Mouse (Mus musculus) liver, embryonic 13.5 days (tissue): ENCODE measurements around the gene Cebpzos. TPM values are rescaled to one million over a fixed set of nuclear protein-coding genes. Genes with fewer than 3 reads are reported as not detected.

Source experiments
- ATAC-seq: fragments of 200-750 bp; cut with Nextera tagmentation; 2 replicates; pipeline ENCODE4 v1.8.0; 2017; ENCODE audit warnings: low read depth, mild to moderate bottlenecking, moderate number of reproducible peaks, moderate library complexity
- DNase-seq: peaks from one replicate; pipeline ENCODE4 v3.0.0; 2022
- H3K27ac ChIP-seq: fragments of 300-500 bp; sonication (generic); 2 replicates; pipeline ENCODE4 v1.5.1; 2015; ENCODE audit warnings: moderate library complexity, mild to moderate bottlenecking, inconsistent platforms
- H3K27me3 ChIP-seq: fragments of 300-500 bp; sonication (generic); 2 replicates; pipeline ENCODE4 v1.6.1; 2015; ENCODE audit warnings: mild to moderate bottlenecking, inconsistent platforms
- H3K36me3 ChIP-seq: fragments of 300-500 bp; sonication (generic); 2 replicates; pipeline ENCODE4 v1.6.1; 2015; ENCODE audit warnings: mild to moderate bottlenecking, inconsistent platforms
- H3K4me1 ChIP-seq: fragments of 300-500 bp; sonication (generic); replicated peaks from 2 replicates; pipeline ENCODE4 v1.6.1; 2015; ENCODE audit warnings: inconsistent platforms
- H3K4me2 ChIP-seq: fragments of 300-500 bp; sonication (generic); 2 replicates; pipeline ENCODE4 v1.6.1; 2015; ENCODE audit warnings: inconsistent platforms, mild to moderate bottlenecking, moderate library complexity
- H3K4me3 ChIP-seq: fragments of 300-500 bp; sonication (generic); replicated peaks from 2 replicates; pipeline ENCODE4 v1.5.1; 2015; ENCODE audit warnings: mild to moderate bottlenecking, inconsistent platforms
- H3K9ac ChIP-seq: fragments of 300-500 bp; sonication (generic); 2 replicates; pipeline ENCODE4 v1.6.1; 2015; ENCODE audit warnings: mild to moderate bottlenecking, inconsistent platforms
- H3K9me3 ChIP-seq: fragments of 300-500 bp; sonication (generic); replicated peaks from 2 replicates; pipeline ENCODE4 v1.6.1; 2016; ENCODE audit warnings: inconsistent platforms
- WGBS: fragments of 180-500 bp; shearing (Covaris S2); methylation state at CpG from one replicate; pipeline ENCODE4 v1.1.7; 2015; ENCODE audit not compliant: insufficient replicate concordance; 5-methylcytosine and 5-hydroxymethylcytosine counted together
- polyA plus RNA-seq: library from polyadenylated mRNA; unstranded; fragments of >200 nt; fragmentation: Nextera tagmentation; extraction: Ambion mirVana; gene quantifications from 2 replicates; pipeline ENCODE4 v1.2.1, GENCODE M21; 2015

Cebpzos gene
- polyA plus RNA-seq, result 57.3 and 64.9 TPM in 2 replicates

- under 1% methylated on average over 37 of the region's 37 CpGs for WGBS
- no peaks in the 10 kb centered on the region for H3K9me3 ChIP-seq
- ATAC-seq (peak; percentile 94), DNase-seq (peak; percentile 91)
- peaks cover 25% of the 10 kb centered on the region for H3K36me3 ChIP-seq
- H3K4me3 ChIP-seq, result peak within 1 kb of the TSS; percentile 77
- no peaks in the 10 kb centered on the region for H3K27me3 ChIP-seq
- H3K27ac ChIP-seq, result peak within 1 kb of the TSS; percentile 82
- H3K4me2 ChIP-seq, result peak within 1 kb of the TSS; percentile 83
- H3K9ac ChIP-seq, result peak within 1 kb of the TSS; percentile 82
- H3K4me1 ChIP-seq, result peaks cover 29% of the 10 kb centered on the region
Measured at GRCm38 (mm10) chr17:78916369-78916813, at the start of gene Cebpzos. TSS of gene Cebpzos (plus strand) at chr17:78916500.

- peaks cover 70% of the 10 kb centered on the region for H3K36me3 ChIP-seq
Measured at GRCm38 (mm10) chr17:78873886-78874285, 42.4 kb upstream of the Cebpzos start.

DNA sequence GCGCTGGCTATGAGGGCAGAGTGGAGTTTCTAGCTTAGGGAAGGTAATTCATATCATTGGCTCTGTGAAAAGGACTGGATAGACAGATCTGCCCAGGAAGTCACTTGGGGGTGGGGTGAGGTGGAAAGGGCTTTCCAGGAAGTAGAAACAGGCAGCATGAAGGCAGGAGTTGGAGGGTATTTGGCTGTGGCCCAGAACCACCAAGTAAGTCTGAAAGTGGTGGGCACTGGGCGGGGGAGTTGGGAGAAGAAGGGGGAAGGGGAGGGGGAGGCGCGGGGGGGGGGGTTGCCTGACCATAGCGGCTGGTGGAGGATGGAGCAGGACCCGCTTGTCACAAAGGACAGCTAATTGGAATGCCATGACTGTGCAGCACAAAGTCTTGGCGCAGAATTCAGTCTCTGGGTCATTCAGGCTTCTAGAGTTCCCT lies 34.4 kb upstream of the Cebpzos start:
- WGBS, result 4% methylated on average over 6 of the region's 7 CpGs
- H3K27ac ChIP-seq, result peak overlapping the region; percentile 82
- peaks cover 22% of the 10 kb centered on the region for H3K4me1 ChIP-seq
- DNase-seq, result no peak
- peak overlapping the region; percentile 89 for H3K9ac ChIP-seq
- H3K36me3 ChIP-seq, result peaks cover 33% of the 10 kb centered on the region
- H3K4me2 ChIP-seq, result peak overlapping the region; percentile 75
- H3K4me3 ChIP-seq, result peak overlapping the region; percentile 83
- ATAC-seq, result peak; percentile 39
- H3K9me3 ChIP-seq, result no peaks in the 10 kb centered on the region
- H3K27me3 ChIP-seq, result no peaks in the 10 kb centered on the region

More at GRCm38 (mm10) chr17:78873886-78874285, 42.4 kb upstream of the Cebpzos start:
- DNase-seq (no peak), ATAC-seq (no peak)
- WGBS, result 85% methylated on average over 6 of the region's 6 CpGs
- Histone ChIP-seq H3K4me2 (no peak overlapping the region), H3K9ac (no peak overlapping the region), H3K4me1 (no peaks in the 10 kb centered on the region), H3K27me3 (no peaks in the 10 kb centered on the region), H3K27ac (no peak overlapping the region), H3K4me3 (no peak overlapping the region), H3K9me3 (no peaks in the 10 kb centered on the region)

DNA sequence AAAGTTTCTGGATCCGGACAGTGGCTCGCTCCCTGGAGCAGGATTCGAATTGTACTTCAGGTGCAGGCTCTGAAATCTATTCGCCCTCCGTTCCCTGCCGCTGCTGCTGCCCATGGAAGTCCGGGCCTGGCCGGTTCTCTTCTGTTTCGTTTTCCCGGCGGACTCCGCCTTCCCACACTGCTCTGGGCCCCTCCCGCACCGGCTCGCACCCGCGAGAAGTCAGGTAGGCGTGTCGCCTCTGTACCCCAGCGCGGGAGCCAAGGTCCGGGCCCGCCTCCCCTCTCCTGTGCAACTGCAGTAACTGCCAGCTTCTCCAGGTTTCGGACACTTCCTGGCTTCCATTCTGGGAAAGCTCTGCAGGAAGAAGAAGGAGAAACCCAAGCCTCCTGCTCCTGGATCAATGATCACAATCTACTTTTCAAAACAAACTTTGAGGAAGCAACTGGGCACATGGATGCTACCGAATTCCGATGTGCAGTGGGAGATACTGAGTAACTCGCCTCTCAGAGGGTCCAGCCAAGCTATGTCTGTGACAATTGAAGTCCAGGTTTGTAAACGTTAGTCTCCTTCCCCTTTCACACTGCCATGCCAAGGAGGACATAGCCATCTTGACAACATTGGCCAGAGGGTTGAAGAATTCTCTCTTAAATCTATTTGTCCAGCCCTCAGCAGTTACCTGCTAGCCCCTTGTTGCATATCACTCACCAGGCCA lies 33.7 kb upstream of the Cebpzos start, which contains the start of gene Eif2ak2:
Gene Eif2ak2 (minus strand): TSS at position 173 of the 712 bp plus-strand sequence.
- ATAC-seq, result peak; percentile 99

GRCm38 (mm10) chr17:78883291-78883690 lies 33.0 kb upstream of the Cebpzos start:
- no peak overlapping the region for H3K4me3 ChIP-seq
- 91% methylated on average over 4 of the region's 4 CpGs for WGBS
- no peak overlapping the region for H3K9ac ChIP-seq
- no peak overlapping the region for H3K27ac ChIP-seq
- no peaks in the 10 kb centered on the region for H3K9me3 ChIP-seq
- H3K27me3 ChIP-seq, result no peaks in the 10 kb centered on the region
- DNase-seq (no peak), ATAC-seq (no peak)
- H3K4me2 ChIP-seq, result peak overlapping the region; percentile 75; the same call in 1 of the 2 replicates
- peaks cover 19% of the 10 kb centered on the region for H3K36me3 ChIP-seq
- H3K4me1 ChIP-seq, result peaks cover 22% of the 10 kb centered on the region

More for the DNA sequence above, 33.7 kb upstream of the Cebpzos start, which contains the start of gene Eif2ak2:
- no peaks in the 10 kb centered on the region for H3K27me3 ChIP-seq
- no peaks in the 10 kb centered on the region for H3K9me3 ChIP-seq
- DNase-seq, result peak; percentile 82
- WGBS, result 2% methylated on average over 28 of the region's 28 CpGs
- H3K9ac ChIP-seq, result peak within 1 kb of the TSS; percentile 89
- peak within 1 kb of the TSS; percentile 83 for H3K4me3 ChIP-seq
- H3K4me1 ChIP-seq, result peaks cover 22% of the 10 kb centered on the region
- peak within 1 kb of the TSS; percentile 75 for H3K4me2 ChIP-seq
- peak within 1 kb of the TSS; percentile 82 for H3K27ac ChIP-seq
- peaks cover 26% of the 10 kb centered on the region for H3K36me3 ChIP-seq

- H3K9me3 ChIP-seq, result no peaks in the 10 kb centered on the region
- no peak overlapping the region for H3K27ac ChIP-seq
- WGBS, result 66% methylated on average over 5 of the region's 5 CpGs
- H3K4me1 ChIP-seq, result peaks cover 17% of the 10 kb centered on the region
- H3K27me3 ChIP-seq, result no peaks in the 10 kb centered on the region
- H3K36me3 ChIP-seq, result 0 out of 2 replicates have a peak, but pooled peaks cover under 1% of the 10 kb centered on the region
- ATAC-seq (no peak), DNase-seq (no peak)
- H3K4me2 ChIP-seq, result no peak overlapping the region
- H3K4me3 ChIP-seq, result no peak overlapping the region
- H3K9ac ChIP-seq, result no peak overlapping the region
Measured at GRCm38 (mm10) chr17:78885286-78886065, 30.8 kb upstream of the Cebpzos start.

- Histone ChIP-seq H3K4me1 (no peaks in the 10 kb centered on the region), H3K27ac (no peak overlapping the region), H3K9me3 (no peaks in the 10 kb centered on the region), H3K4me2 (no peak overlapping the region), H3K4me3 (no peak overlapping the region), H3K27me3 (no peaks in the 10 kb centered on the region), H3K36me3 (no peaks in the 10 kb centered on the region), H3K9ac (no peak overlapping the region)
- no peak for DNase-seq
- WGBS, result 61% methylated on average over 4 of the region's 4 CpGs
- ATAC-seq, result no peak
Measured at GRCm38 (mm10) chr17:78888554-78888953, 27.7 kb upstream of the Cebpzos start.

DNA sequence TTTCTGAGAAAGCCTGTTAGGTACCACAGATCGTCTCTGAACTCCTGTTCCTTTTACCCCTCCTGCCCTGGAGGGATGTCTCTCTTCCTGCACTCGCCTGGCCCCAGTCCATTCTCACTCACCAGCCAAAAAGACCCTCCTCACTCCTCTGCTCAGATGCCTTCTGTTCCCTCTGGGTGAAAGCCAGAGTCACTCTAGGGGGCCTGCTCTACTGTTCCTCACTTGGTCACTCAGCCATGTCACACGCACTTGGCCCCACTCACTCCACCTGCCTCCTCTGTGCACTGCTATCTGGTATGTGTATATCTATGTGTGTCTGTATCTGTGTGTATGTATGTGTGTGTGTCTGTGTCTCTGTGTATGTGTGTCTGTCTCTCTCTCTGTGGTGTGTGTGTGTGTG lies 27.1 kb upstream of the Cebpzos start:
- H3K36me3 ChIP-seq, result no peaks in the 10 kb centered on the region
- no peak overlapping the region for H3K9ac ChIP-seq
- ATAC-seq (no peak), DNase-seq (no peak)
- no peak overlapping the region for H3K4me3 ChIP-seq
- WGBS, result 44% methylated on average over 3 of the region's 3 CpGs
- no peaks in the 10 kb centered on the region for H3K9me3 ChIP-seq
- H3K27me3 ChIP-seq, result no peaks in the 10 kb centered on the region
- H3K4me2 ChIP-seq, result no peak overlapping the region
- no peaks in the 10 kb centered on the region for H3K4me1 ChIP-seq
- H3K27ac ChIP-seq, result no peak overlapping the region

DNA sequence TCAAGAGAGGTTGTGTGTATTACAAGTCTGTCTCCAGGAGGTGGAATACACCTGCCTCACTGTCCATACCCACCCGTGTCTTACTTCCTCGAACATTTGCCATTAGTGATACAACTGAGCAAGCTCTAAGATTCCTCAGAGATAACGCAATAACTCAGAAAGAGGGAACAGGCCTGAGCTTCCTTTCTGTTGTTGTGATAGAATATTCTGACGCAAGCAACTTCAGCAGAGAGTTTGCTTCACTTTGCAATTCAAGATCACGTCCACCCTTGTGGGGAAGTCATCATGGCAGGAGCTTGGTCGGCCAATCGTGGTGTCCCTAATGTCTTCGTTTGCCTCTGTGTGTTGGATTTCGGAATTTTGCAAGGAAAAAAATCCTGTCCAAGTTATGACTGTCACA lies 25.3 kb upstream of the Cebpzos start:
- no peak overlapping the region for H3K9ac ChIP-seq
- H3K36me3 ChIP-seq, result no peaks in the 10 kb centered on the region
- no peaks in the 10 kb centered on the region for H3K27me3 ChIP-seq
- H3K9me3 ChIP-seq, result no peaks in the 10 kb centered on the region
- no peaks in the 10 kb centered on the region for H3K4me1 ChIP-seq
- WGBS, result 51% methylated on average over 9 of the region's 9 CpGs
- no peak for ATAC-seq
- H3K4me3 ChIP-seq, result no peak overlapping the region
- H3K27ac ChIP-seq, result no peak overlapping the region
- DNase-seq, result no peak
- no peak overlapping the region for H3K4me2 ChIP-seq

- Histone ChIP-seq H3K4me3 (no peak overlapping the region), H3K36me3 (no peaks in the 10 kb centered on the region), H3K27ac (no peak overlapping the region), H3K9ac (no peak overlapping the region), H3K27me3 (no peaks in the 10 kb centered on the region), H3K4me1 (no peaks in the 10 kb centered on the region), H3K4me2 (no peak overlapping the region), H3K9me3 (no peaks in the 10 kb centered on the region)
- 63% methylated on average over 7 of the region's 7 CpGs for WGBS
- no peak for ATAC-seq
- DNase-seq, result no peak
Measured at GRCm38 (mm10) chr17:78894991-78895390, 21.3 kb upstream of the Cebpzos start.

DNA sequence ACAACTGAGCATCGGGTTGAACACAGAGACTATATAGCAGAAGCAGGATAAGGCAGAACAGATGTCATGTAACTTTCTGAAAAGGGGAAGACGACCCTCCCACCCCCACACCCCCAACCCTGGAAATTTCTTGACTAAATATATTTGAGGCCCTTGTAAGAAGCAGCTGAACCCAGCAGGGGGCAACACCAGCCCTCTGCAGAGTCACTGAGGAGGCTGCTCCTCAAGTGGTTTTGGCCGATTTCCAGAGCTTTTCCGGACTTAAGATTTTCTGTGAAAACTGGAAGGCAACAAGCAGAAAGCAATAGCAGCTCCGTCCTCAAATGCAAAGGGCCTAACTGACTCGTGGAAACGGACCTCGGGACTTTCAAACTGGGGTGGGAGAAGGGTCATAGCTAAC lies 20.9 kb upstream of the Cebpzos start:
- ATAC-seq (no peak), DNase-seq (no peak)
- no peaks in the 10 kb centered on the region for H3K4me1 ChIP-seq
- WGBS, result 24% methylated on average over 8 of the region's 8 CpGs
- H3K4me2 ChIP-seq, result no peak overlapping the region
- H3K9ac ChIP-seq, result no peak overlapping the region
- H3K27ac ChIP-seq, result no peak overlapping the region
- no peaks in the 10 kb centered on the region for H3K9me3 ChIP-seq
- no peaks in the 10 kb centered on the region for H3K36me3 ChIP-seq
- no peaks in the 10 kb centered on the region for H3K27me3 ChIP-seq
- H3K4me3 ChIP-seq, result no peak overlapping the region
